Mouse (Mus musculus): ENCODE results near the gene Kctd3. TPM values are rescaled to one million over a fixed set of nuclear protein-coding genes. Genes with fewer than 3 reads are reported as not detected.

The Kctd3 gene
- polyA plus RNA-seq (2012; ENCODE audit: insufficient read depth, insufficient read length, low replicate concordance, missing spikeins) = not detected in 2 replicates

- WGBS = under 1% methylated on average over 74 of the region's 74 CpGs
- peaks cover 8% of the 10 kb centered on the region for H3K4me1 ChIP-seq (ENCODE audit: control insufficient read depth, insufficient read depth, low read length)
- H3K4me3 ChIP-seq (ENCODE audit: insufficient read depth, low read depth, low read length) = peak within 1 kb of the TSS; percentile 63
- TF ChIP-seq CTCF (IDR thresholded peaks at IDR 0.05; ENCODE audit: insufficient read depth, low read depth, low read length) (no peak), POLR2A (IDR thresholded peaks at IDR 0.05; ENCODE audit: insufficient read depth, low read depth, low read length) (peak; percentile 63)
- H3K27ac ChIP-seq (ENCODE audit: insufficient read depth, low read depth, low read length) = no peak within 1 kb of the TSS
Observed at GRCm38 (mm10) chr1:189007239-189007979, at the start of gene Kctd3. TSS of gene Kctd3 (minus strand) at chr1:189007841.

DNA sequence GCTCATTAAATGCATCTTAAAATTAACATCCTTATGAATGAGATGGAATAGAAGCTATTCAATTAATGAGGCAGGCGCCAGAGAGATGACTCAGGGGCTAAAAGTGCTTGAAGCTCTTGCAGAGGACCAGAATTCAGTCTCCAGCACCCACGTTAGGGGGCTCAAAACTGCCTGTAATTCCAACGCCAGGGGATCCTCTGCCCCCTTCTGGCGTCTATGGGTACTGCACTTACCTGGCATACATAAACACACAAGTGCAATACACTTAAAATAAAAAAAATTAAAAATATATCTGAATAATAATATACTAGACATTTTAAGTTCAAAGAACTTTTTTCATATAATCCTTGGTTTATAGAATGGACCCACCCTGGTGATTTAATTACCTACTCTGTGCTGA, 49.8 kb upstream of the Kctd3 start:
- TF ChIP-seq CTCF (IDR thresholded peaks at IDR 0.05; ENCODE audit: insufficient read depth, low read depth, low read length) (no peak), POLR2A (IDR thresholded peaks at IDR 0.05; ENCODE audit: insufficient read depth, low read depth, low read length) (no peak)
- no peaks in the 10 kb centered on the region for H3K4me1 ChIP-seq (ENCODE audit: control insufficient read depth, insufficient read depth, low read length)
- 66% methylated on average over 4 of the region's 4 CpGs for WGBS

DNA sequence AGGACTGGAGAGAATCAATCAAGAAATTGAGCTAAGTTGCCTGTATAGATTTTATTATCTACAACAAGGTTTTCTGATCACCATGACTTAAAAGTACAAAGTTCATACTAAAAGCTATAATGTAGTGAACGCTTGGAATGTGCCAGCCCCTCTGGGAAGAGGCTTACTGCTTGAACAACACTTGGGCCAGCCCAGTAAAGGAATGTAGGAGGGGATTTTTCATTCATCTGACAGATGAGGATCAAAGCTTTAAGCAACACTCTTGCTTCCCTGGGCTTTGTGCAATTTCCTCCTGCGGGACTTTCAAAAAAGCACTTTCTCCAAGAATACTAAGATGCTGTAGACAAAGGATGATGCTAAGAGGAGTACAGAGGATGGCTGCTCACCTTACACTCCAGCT, 48.3 kb upstream of the Kctd3 start:
- no peak for TF ChIP-seq CTCF (IDR thresholded peaks at IDR 0.05; ENCODE audit: insufficient read depth, low read depth, low read length)
- no peak for TF ChIP-seq POLR2A (IDR thresholded peaks at IDR 0.05; ENCODE audit: insufficient read depth, low read depth, low read length)
- 77% methylated on average over 2 of the region's 2 CpGs for WGBS
- no peaks in the 10 kb centered on the region for H3K4me1 ChIP-seq (ENCODE audit: control insufficient read depth, insufficient read depth, low read length)

More for the DNA sequence above, 49.8 kb upstream of the Kctd3 start:
- Histone ChIP-seq H3K4me3 (ENCODE audit: insufficient read depth, low read depth, low read length) (no peak overlapping the region), H3K27ac (ENCODE audit: insufficient read depth, low read depth, low read length) (no peak overlapping the region)

DNA sequence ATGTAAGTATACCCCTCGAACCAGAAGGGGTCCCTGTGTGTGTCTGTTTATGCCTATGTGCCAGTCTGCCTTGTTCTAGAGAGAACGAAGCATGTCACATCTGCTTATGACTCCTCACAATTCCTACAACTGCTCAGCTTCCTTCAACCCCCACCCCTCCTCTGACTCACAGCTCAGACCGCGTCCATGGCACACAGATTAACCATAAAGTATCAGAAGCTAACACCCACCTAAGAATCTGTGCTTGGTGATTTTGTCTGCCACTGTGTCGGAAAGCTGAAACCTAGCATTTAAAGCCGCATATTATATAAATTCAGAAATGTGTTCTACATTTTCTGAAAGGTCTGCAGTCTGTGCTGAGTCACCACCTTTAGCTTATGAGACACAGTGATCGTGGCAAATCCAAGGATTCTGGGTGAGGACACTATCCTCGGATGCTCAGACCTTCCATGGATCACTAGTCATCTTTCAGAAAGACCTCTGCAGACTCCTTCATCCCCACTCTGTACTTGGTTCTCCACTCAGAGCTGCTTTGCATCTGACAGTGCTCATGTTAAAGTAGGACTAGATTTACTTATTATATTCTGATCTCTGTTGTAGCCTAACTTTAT, 47.4 kb upstream of the Kctd3 start:
- 48% methylated on average over 8 of the region's 8 CpGs for WGBS
- Histone ChIP-seq H3K4me3 (ENCODE audit: insufficient read depth, low read depth, low read length) (no peak overlapping the region), H3K27ac (ENCODE audit: insufficient read depth, low read depth, low read length) (no peak overlapping the region), H3K4me1 (ENCODE audit: control insufficient read depth, insufficient read depth, low read length) (no peaks in the 10 kb centered on the region)
- TF ChIP-seq POLR2A (IDR thresholded peaks at IDR 0.05; ENCODE audit: insufficient read depth, low read depth, low read length) = no peak
- no peak for TF ChIP-seq CTCF (IDR thresholded peaks at IDR 0.05; ENCODE audit: insufficient read depth, low read depth, low read length)

More for the DNA sequence above, 48.3 kb upstream of the Kctd3 start:
- H3K27ac ChIP-seq (ENCODE audit: insufficient read depth, low read depth, low read length) = no peak overlapping the region
- no peak overlapping the region for H3K4me3 ChIP-seq (ENCODE audit: insufficient read depth, low read depth, low read length)

DNA sequence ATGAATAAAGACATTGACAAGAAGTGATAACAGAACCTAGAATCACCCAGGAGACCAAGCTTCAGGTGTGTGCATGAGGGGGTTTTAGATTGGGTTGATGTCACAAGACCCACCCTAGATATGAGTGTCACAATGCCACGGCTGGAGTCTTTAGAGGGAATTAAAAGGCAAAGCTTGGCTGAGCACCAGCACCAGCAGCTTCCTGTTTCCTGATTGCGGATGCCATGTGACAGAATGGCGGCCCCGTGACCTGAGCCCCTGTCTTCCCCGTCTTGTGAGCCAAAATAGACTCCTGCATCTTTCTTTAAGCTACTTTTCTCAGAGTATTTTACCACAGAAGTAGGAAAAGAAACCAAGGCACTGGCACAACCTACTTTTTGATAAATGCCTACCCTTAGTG, 46.5 kb upstream of the Kctd3 start:
- Histone ChIP-seq H3K27ac (ENCODE audit: insufficient read depth, low read depth, low read length) (no peak overlapping the region), H3K4me3 (ENCODE audit: insufficient read depth, low read depth, low read length) (no peak overlapping the region), H3K4me1 (ENCODE audit: control insufficient read depth, insufficient read depth, low read length) (no peaks in the 10 kb centered on the region)
- no peak for TF ChIP-seq POLR2A (IDR thresholded peaks at IDR 0.05; ENCODE audit: insufficient read depth, low read depth, low read length)
- TF ChIP-seq CTCF (IDR thresholded peaks at IDR 0.05; ENCODE audit: insufficient read depth, low read depth, low read length) = no peak
- WGBS = 85% methylated on average over 5 of the region's 5 CpGs

GRCm38 (mm10) chr1:189052189-189052588, 44.5 kb upstream of the Kctd3 start:
- H3K27ac ChIP-seq (ENCODE audit: insufficient read depth, low read depth, low read length) = no peak overlapping the region
- no peak overlapping the region for H3K4me3 ChIP-seq (ENCODE audit: insufficient read depth, low read depth, low read length)
- WGBS = 85% methylated on average over 4 of the region's 4 CpGs
- TF ChIP-seq CTCF (IDR thresholded peaks at IDR 0.05; ENCODE audit: insufficient read depth, low read depth, low read length) (no peak), POLR2A (IDR thresholded peaks at IDR 0.05; ENCODE audit: insufficient read depth, low read depth, low read length) (no peak)
- H3K4me1 ChIP-seq (ENCODE audit: control insufficient read depth, insufficient read depth, low read length) = no peaks in the 10 kb centered on the region

- no peaks in the 10 kb centered on the region for H3K4me1 ChIP-seq (ENCODE audit: control insufficient read depth, insufficient read depth, low read length)
- WGBS = 90% methylated on average over 3 of the region's 3 CpGs
- H3K27ac ChIP-seq (ENCODE audit: insufficient read depth, low read depth, low read length) = no peak overlapping the region
- no peak overlapping the region for H3K4me3 ChIP-seq (ENCODE audit: insufficient read depth, low read depth, low read length)
- TF ChIP-seq CTCF (IDR thresholded peaks at IDR 0.05; ENCODE audit: insufficient read depth, low read depth, low read length) = no peak
- no peak for TF ChIP-seq POLR2A (IDR thresholded peaks at IDR 0.05; ENCODE audit: insufficient read depth, low read depth, low read length)
Observed at GRCm38 (mm10) chr1:189050122-189050521, 42.5 kb upstream of the Kctd3 start.

DNA sequence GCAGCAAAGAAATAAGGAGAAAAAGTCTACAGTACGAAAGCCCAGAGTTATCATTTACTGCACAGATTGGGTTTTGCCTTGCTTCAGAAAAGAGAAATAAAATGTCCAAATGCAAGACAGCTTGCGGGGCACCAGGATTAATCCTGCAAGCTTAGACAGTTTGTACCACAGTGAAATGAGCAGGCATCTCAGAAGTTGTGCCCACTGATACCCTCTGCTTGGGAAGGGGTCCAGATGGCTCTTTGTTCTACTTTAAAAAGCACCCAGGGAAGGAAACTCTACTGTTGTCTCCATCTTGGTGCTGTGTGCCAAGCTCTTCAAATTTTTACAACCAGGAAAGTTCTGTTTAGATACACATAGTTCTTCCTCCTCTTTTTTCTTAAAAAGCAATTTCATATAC, 40.7 kb upstream of the Kctd3 start:
- 71% methylated on average over 2 of the region's 2 CpGs for WGBS
- Histone ChIP-seq H3K4me3 (ENCODE audit: insufficient read depth, low read depth, low read length) (no peak overlapping the region), H3K4me1 (ENCODE audit: control insufficient read depth, insufficient read depth, low read length) (no peaks in the 10 kb centered on the region), H3K27ac (ENCODE audit: insufficient read depth, low read depth, low read length) (no peak overlapping the region)
- TF ChIP-seq CTCF (IDR thresholded peaks at IDR 0.05; ENCODE audit: insufficient read depth, low read depth, low read length) = no peak
- no peak for TF ChIP-seq POLR2A (IDR thresholded peaks at IDR 0.05; ENCODE audit: insufficient read depth, low read depth, low read length)

DNA sequence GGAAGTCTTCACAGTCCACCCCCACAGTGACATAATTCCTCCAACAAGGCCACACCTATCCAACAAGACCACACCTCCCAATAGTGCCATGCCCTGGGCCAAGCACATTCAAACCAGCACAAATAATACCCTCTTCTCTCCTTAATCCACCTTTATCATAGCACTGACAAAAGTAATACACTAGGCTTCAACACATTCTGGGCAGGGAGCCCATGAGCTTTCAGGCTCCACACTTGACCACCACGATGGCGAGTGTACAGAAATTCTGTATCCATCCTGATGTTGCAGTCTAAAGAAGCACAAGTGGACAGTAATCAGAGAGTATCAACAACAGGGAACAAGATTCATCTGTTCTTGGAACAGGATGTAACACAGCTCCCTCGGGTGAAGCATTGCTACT, 40.3 kb upstream of the Kctd3 start:
- 56% methylated on average over 3 of the region's 3 CpGs for WGBS
- TF ChIP-seq CTCF (IDR thresholded peaks at IDR 0.05; ENCODE audit: insufficient read depth, low read depth, low read length) (no peak), POLR2A (IDR thresholded peaks at IDR 0.05; ENCODE audit: insufficient read depth, low read depth, low read length) (no peak)
- Histone ChIP-seq H3K4me1 (ENCODE audit: control insufficient read depth, insufficient read depth, low read length) (no peaks in the 10 kb centered on the region), H3K4me3 (ENCODE audit: insufficient read depth, low read depth, low read length) (no peak overlapping the region), H3K27ac (ENCODE audit: insufficient read depth, low read depth, low read length) (no peak overlapping the region)

All from olfactory bulb, adult 2 months (tissue).